Mouse (Mus musculus): ENCODE data around the gene Zfp386.

GRCm38 (mm10) chr12:116010812-116011211 is 36.7 kb upstream of the Zfp386 start:
- no peak for TF ChIP-seq CTCF (IDR thresholded peaks at IDR 0.05; ENCODE audit: borderline replicate concordance, extremely low read depth, insufficient read depth, insufficient read length)
- no peak for TF ChIP-seq POLR2A (IDR thresholded peaks at IDR 0.05; ENCODE audit: borderline replicate concordance, extremely low read depth, insufficient read depth, insufficient read length, poor library complexity, severe bottlenecking)

All from brain, embryonic 14.5 days (tissue).